Mouse (Mus musculus) liver, adult 2 months (tissue): ENCODE measurements around the gene Htra2.

Experiments used
- CTCF ChIP-seq: fragments of 200-500 bp; IDR thresholded peaks from 2 replicates; pipeline ENCODE4 v1.5.1; 2011; ENCODE audit warnings: low read depth, low read length, control low read depth
- POLR2A ChIP-seq: fragments of 200-500 bp; IDR thresholded peaks from 2 replicates; pipeline ENCODE4 v1.6.1; 2011; ENCODE audit warnings: low read length, control low read depth; ENCODE audit not compliant: insufficient read depth; ENCODE audit errors: extremely low read depth

GRCm38 (mm10) chr6:83068706-83069487, 13.8 kb upstream of the Htra2 start:
- no peak for TF ChIP-seq CTCF
- TF ChIP-seq POLR2A = no peak
